Mouse (Mus musculus) liver (tissue): ENCODE results near the gene Trim50.
"Not testable (repeated sequence)": the region's sequence is repeated elsewhere in the genome, so short reads cannot be mapped to it uniquely, and the experiment has no call there.

Experiments used
- DNase-seq: peaks from one replicate; pipeline ENCODE4 v3.0.0-alpha.2; 2020; ENCODE audit warnings: mixed read lengths

The Trim50 gene

GRCm38 (mm10) chr5:135352995-135353394 is at the start of gene Trim50:
Gene Trim50 (plus strand): TSS chr5:135353295.
- DNase-seq, result no peak

GRCm38 (mm10) chr5:135306321-135306965 is 46.7 kb upstream of the Trim50 start:
- DNase-seq, result no peak

- DNase-seq, result no peak
Measured at GRCm38 (mm10) chr5:135316177-135316576, 36.9 kb upstream of the Trim50 start.

DNA sequence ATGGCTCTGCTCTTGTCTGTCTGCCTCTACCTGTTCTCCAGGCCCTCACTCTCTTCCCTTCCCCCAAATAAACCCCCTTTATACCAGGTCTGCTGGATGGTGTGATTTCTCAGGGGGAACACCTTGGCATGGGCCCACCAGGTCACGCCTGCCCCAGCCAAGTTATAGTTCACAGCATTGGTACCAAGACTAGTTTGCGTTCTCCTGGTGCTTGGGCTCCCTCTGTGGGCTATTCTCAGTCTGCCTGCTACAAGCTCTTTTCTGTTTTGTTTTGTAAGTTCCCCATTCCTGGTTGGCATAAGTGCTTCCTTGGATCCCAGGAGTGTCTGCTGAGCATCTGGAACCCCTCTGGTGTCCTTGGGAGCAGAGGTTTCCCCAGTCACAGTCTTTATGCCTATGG is 33.2 kb upstream of the Trim50 start:
- no peak for DNase-seq

GRCm38 (mm10) chr5:135322197-135322596 is 30.9 kb upstream of the Trim50 start:
- no peak for DNase-seq

DNA sequence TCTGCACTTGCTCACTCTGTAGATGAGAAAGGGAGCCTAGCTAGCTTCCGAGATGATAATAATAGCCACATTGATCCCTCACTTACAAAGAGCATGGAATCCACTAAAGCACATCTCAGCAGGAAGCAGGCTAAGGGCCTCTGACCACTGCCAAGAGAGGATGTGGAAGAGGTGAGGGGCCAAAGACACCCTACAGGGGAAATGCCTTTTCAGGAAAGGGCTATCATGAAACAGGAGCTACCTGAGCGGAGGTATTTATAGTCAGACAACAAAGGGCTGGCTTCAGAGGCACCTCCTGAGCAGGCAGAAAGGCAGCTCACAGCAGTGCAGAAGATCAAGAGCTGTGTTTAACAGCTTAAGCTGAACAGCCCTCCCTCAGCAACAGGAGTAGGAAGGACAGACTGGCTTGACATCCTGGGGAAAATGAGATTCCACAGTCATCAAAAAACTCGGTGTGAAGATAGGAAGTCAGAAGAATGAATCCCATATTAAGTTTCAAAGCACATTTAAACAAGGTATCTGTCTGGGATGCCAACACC is 26.9 kb upstream of the Trim50 start:
- no peak for DNase-seq

DNA sequence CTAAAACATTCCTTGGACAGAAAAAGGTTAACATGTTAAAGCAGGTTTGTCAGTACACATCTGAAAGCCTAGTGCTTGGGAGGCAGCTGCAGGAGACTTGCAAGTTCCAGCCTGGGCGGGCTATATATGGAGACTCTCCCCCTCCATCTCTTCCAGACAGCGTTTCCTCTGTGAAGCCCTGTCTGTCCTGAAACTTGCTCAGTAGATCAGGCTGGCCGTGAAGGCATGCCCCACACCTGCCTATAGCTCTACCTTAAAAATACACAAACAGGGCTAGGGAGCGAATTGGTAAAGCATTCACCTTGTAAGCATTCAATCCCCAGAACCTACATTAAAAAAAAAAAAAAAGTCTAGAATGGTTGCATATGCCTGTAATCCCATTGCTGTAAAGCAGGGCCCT is 23.6 kb upstream of the Trim50 start:
- DNase-seq, result no peak

DNA sequence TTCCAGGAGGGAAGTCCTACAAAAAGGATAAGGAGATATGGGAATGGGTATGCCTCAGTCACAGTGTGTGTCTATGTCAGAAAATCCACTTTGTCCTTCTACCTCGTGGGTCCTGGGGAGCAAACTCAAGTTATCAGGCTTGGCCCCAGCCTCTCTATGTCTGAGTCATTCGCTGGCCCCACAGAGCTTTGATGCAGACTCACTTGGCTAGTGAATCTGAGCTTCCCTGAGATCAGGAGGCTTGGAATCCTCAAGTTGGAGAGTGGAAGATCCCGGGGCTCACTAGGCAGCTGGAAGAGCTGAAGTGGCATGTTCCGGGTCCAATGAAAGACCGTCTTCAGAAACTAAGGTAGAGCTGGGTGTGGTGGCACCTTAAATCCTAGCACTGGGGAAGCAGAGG is 22.9 kb upstream of the Trim50 start:
- DNase-seq, result no peak

GRCm38 (mm10) chr5:135331161-135331560 is 21.9 kb upstream of the Trim50 start:
- no peak for DNase-seq

DNA sequence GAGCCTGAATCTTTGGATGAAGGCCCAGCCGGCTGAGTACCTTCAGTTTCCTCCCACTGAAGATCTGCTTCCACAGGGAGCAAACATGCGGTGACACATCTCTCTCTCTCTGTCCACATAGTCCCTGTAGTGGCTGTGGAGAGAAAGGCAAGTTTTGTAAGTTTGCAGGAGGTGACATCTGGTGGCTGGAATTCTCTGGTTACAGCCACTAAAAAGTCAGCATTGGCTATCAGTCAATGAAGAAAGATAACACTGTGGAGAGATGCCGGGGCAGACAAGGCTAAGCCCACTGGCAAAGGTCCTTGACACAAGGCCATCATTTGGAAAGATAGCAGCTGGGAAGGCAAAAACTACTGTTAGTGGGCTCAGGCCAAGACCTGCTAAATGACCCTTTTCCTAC is 15.5 kb upstream of the Trim50 start:
- no peak for DNase-seq

- no peak for DNase-seq
Measured at GRCm38 (mm10) chr5:135345989-135346388, 7.1 kb upstream of the Trim50 start.

GRCm38 (mm10) chr5:135346430-135346829 is 6.7 kb upstream of the Trim50 start:
- no peak for DNase-seq

- DNase-seq, result no peak
Measured at GRCm38 (mm10) chr5:135347511-135348011, 5.5 kb upstream of the Trim50 start.

- DNase-seq, result no peak
Measured at GRCm38 (mm10) chr5:135349862-135350261, 3.2 kb upstream of the Trim50 start, which contains the start of gene Fkbp6. Gene Fkbp6 (minus strand): TSS chr5:135350044.

GRCm38 (mm10) chr5:135351606-135352005 is 1.5 kb upstream of the Trim50 start:
- no peak for DNase-seq

GRCm38 (mm10) chr5:135353564-135353963 is 469 bp downstream of the Trim50 start:
- peak; percentile 34 for DNase-seq

DNA sequence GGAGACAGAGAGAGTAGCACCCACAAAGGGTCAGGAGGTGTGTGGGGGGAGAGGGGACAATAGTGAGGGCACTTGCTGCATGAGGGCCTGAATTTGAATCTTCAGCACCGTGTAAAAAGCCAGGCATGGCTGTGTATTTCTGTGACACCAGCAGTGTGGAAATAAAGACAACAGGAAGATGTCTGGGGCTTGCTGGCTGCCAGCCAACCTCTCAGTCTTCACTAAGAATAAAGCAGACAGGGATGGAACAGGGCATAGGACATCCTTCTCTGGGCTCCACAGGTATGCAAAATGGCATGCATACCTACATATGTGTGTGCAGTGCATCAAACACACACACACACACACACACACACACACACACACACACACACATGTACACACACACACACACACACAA is 3.0 kb downstream of the Trim50 start:
- no peak for DNase-seq

DNA sequence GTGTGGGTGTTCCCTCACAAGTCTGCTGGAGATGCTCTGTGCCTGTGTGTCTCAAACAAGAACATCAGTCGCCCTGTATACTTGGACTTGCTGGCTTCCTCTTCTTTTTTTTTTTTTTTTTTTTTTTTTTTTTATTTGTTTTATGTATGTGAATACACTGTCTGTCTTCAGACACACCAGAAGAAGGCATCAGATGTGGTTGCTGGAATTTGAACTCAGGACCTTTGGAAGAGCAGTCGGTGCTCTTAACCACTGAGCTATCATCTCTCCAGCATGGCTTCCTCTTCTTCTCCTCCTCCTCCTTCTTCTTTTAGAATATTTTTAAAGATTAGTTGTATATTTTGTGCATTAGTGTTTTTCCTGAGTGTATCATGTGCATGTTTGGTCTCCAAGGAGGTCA is 4.5 kb downstream of the Trim50 start:
- DNase-seq, result no peak

- DNase-seq, result no peak
Measured at GRCm38 (mm10) chr5:135359772-135360171, 6.7 kb downstream of the Trim50 start.

DNA sequence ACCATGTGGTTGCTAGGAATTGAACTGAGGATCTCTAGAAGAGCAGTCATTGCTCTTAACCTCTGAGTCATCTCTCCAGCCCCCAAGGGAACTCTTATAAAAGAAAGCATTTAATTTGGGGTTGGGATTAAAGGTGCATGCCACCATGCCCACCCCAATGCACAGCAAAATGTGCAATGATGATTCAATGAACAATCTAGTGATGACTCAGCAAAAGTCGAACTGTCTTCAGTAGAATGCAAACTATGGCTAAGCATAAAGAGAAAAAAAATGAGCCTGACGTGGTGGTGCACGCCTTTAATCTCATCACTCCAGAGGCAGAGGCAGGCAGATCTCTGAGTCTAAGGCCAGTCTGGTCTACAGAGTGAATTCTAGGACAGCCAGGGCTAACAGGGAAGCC is 9.5 kb downstream of the Trim50 start:
- DNase-seq, result no peak

- peak; percentile 30 for DNase-seq
Measured at GRCm38 (mm10) chr5:135363540-135363939, 10.4 kb downstream of the Trim50 start.

GRCm38 (mm10) chr5:135367841-135368240 is 14.7 kb downstream of the Trim50 start:
- DNase-seq, result no peak

DNA sequence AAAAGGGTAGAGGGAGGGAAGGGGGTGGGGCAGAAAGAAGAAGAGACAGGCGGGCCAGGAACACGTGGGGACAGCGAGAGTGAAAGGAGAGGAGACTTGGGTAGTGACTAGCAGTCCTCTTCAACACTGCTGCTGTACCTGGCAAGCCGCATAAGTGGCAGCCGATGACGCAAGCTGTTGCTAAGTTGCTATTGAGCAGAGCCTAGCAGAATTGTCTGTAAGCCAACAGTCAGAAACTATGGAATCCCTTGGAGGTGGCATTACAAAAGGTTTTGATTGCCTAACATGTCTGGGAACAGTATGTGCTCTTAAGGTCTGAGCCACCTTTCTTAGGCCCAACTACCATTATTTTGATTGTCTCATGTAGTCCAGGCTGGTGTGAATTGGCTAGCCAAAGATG is 15.2 kb downstream of the Trim50 start:
- no peak for DNase-seq

DNA sequence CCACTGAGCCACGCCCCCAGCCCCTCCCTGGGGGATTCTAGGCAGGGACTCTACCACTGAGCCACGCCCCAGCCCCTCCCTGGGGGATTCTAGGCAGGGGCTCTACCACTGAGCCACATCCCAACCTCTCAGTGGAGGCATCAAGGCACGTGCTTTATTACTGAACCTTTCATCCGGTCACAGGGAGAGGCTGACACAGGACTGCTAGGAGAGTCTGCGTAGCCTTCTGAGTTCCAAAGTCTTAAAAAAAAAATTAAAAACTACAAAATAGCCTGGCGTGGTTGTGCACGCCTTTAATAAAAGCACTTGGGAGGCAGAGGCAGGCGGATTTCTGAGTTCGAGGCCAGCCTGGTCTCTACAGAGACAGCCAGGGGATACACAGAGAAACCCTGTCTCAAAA is 16.1 kb downstream of the Trim50 start:
- not testable (repeated sequence) for DNase-seq
